Mouse (Mus musculus): ENCODE results near the gene Kansl1. TPM values are rescaled to one million over a fixed set of nuclear protein-coding genes. Genes with fewer than 3 reads are reported as not detected.

Gene Kansl1
- total RNA-seq, 2 experiments from 2014 or later: 27.5 to 51.7 TPM

Other genes starting within 250 kb of the Kansl1 start
- gene Mapt, start 237.5 kb downstream of the Kansl1 start, total RNA-seq (2015): 0.09 and 0.36 TPM in 2 replicates
- 0.48 and 1.5 TPM in 2 replicates for gene Mapt, start 237.5 kb downstream of the Kansl1 start, total RNA-seq (2017)
- gene Cdc27, start 81.8 kb upstream of the Kansl1 start, total RNA-seq (2015): 49.4 and 51.3 TPM in 2 replicates
- gene Cdc27, start 81.8 kb upstream of the Kansl1 start, total RNA-seq (2017): 45.1 and 52.1 TPM in 2 replicates
- 0.11 TPM in 1 of 2 replicates, not detected in the other for gene Myl4, start 81.8 kb upstream of the Kansl1 start, total RNA-seq (2015)
- gene Myl4, start 81.8 kb upstream of the Kansl1 start, total RNA-seq (2017): 0.08 TPM in 1 of 2 replicates, not detected in the other
- gene Itgb3, start 139.1 kb upstream of the Kansl1 start, total RNA-seq (2015): 7.1 and 8.6 TPM in 2 replicates
- 20.6 and 23.8 TPM in 2 replicates for gene Itgb3, start 139.1 kb upstream of the Kansl1 start, total RNA-seq (2017)
- gene Gm11639, start 216.8 kb upstream of the Kansl1 start, total RNA-seq (2015): not detected in 2 replicates
- gene Gm11639, start 216.8 kb upstream of the Kansl1 start, total RNA-seq (2017): not detected in 2 replicates